9 mouse cellular contexts compared by ENCODE assay signal in genomic region chr9:111272996-111273785, GRCm38 (mm10). TPM values are rescaled to one million over a fixed set of nuclear protein-coding genes. Genes with fewer than 3 reads are reported as not detected.
DNase-seq lines count a peak whose midpoint lies in the region; ATAC-seq and TF ChIP-seq lines count a peak whose summit lies in the region.
"Had no signal": no experiment of that assay in that cellular context is flagged by ENCODE, and none has a peak within 500 bp of the region (broad histone marks: within the 10 kb centered on the region; RNA-seq: fewer than 3 reads in every experiment).

No protein-coding gene starts in this region.

- H3K36me3 ChIP-seq in lung, embryonic 14.5 days (ENCODE audit: insufficient read depth): peaks cover 33% of the 10 kb centered on the region
- peaks cover 3% of the 10 kb centered on the region; the same call in 1 of the 2 replicates for H3K36me3 ChIP-seq in liver, embryonic 11.5 days (ENCODE audit: control insufficient read depth, insufficient read depth, low read length)

- no peak overlapping the region for H3K27ac ChIP-seq in lung, embryonic 14.5 days (ENCODE audit: low read depth)
- no peak overlapping the region; the same call in 1 of the 2 replicates for H3K27ac ChIP-seq in embryonic fibroblast, embryonic 13.5 days (ENCODE audit: insufficient read depth, low read length)
- no peak overlapping the region for H3K27ac ChIP-seq in liver, embryonic 11.5 days (ENCODE audit: low read depth, low read length)

- H3K9ac ChIP-seq in lung, embryonic 14.5 days: peak overlapping the region; percentile 91
- H3K9ac ChIP-seq in liver, embryonic 11.5 days (ENCODE audit: low read depth, low read length): peak overlapping the region; percentile 88

- no peak for TF ChIP-seq CTCF in lung, embryonic 14.5 days (IDR thresholded peaks at IDR 0.05; ENCODE audit: low read depth)
- TF ChIP-seq CTCF in embryonic fibroblast, embryonic 13.5 days (IDR thresholded peaks at IDR 0.05; ENCODE audit: borderline replicate concordance, insufficient read depth, low read length): no peak

- WGBS in lung, embryonic 14.5 days: 55% methylated on average over 15 of the region's 15 CpGs
- 71% methylated on average over 15 of the region's 15 CpGs for WGBS in liver, embryonic 11.5 days

- no peak for TF ChIP-seq POLR2A in embryonic fibroblast, embryonic 13.5 days (IDR thresholded peaks at IDR 0.05; ENCODE audit: low read depth, low read length)

- ATAC-seq in lung, embryonic 14.5 days (ENCODE audit: insufficient read depth): no peak
- ATAC-seq in liver, embryonic 11.5 days (replicated peaks; ENCODE audit: low FRiP score): no peak

- H3K9me3 ChIP-seq in lung, embryonic 14.5 days (ENCODE audit: low read depth, low read length): no peaks in the 10 kb centered on the region
- H3K9me3 ChIP-seq in liver, embryonic 11.5 days (ENCODE audit: control insufficient read depth, low read length): no peaks in the 10 kb centered on the region

- DNase-seq in lung, embryonic 14.5 days: no peak
- DNase-seq in lung, postnatal 10 days: no peak
- DNase-seq in liver, embryonic 11.5 days (ENCODE audit: low spot score): no peak
- peak; percentile 12 to 31 for DNase-seq in thymus, postnatal 10 days (ENCODE audit: low spot score in 2 of 2)
- DNase-seq in spleen, postnatal 36 days (ENCODE audit: low spot score in 2 of 2): no peak
- DNase-seq in layer of hippocampus, postnatal 14 days (ENCODE audit: low spot score in 2 of 2): no peak
- DNase-seq in frontal cortex, adult 2 months (ENCODE audit: extremely low spot score in 1 of 2, low spot score in 1 of 2): no peak

- peaks cover 29% of the 10 kb centered on the region for H3K4me1 ChIP-seq in lung, embryonic 14.5 days (ENCODE audit: insufficient read depth)
- peaks cover 5% of the 10 kb centered on the region; the same call in 1 of the 2 replicates for H3K4me1 ChIP-seq in embryonic fibroblast, embryonic 13.5 days (ENCODE audit: control insufficient read depth, insufficient read depth, low read length)
- peaks cover 26% of the 10 kb centered on the region for H3K4me1 ChIP-seq in liver, embryonic 11.5 days (replicated peaks; ENCODE audit: control insufficient read depth, insufficient read depth, low read length)

- peak overlapping the region; percentile 90 for H3K4me3 ChIP-seq in lung, embryonic 14.5 days (ENCODE audit: low read depth, low read length)
- peak overlapping the region; percentile 84 for H3K4me3 ChIP-seq in embryonic fibroblast, embryonic 13.5 days (ENCODE audit: insufficient read depth, low read length)
- H3K4me3 ChIP-seq in liver, embryonic 11.5 days (ENCODE audit: low read depth, low read length): peak overlapping the region; percentile 76

- peak overlapping the region; percentile 91 for H3K4me2 ChIP-seq in lung, embryonic 14.5 days
- peak overlapping the region; percentile 92 for H3K4me2 ChIP-seq in liver, embryonic 11.5 days

- no peaks in the 10 kb centered on the region for H3K27me3 ChIP-seq in lung, embryonic 14.5 days (ENCODE audit: insufficient read depth, low read length)
- no peaks in the 10 kb centered on the region for H3K27me3 ChIP-seq in liver, embryonic 11.5 days (replicated peaks; ENCODE audit: control insufficient read depth, insufficient read depth, low read length)

RNA-seq across cellular contexts. Expression of gene Epm2aip1, which starts 1.5 kb away (rescaled TPM):
- 36.0 and 37.3 TPM in 2 replicates for polyA plus RNA-seq in lung, embryonic 14.5 days (2014; fragmentation: Nextera tagmentation; extraction: Ambion mirVana)
- 33.9 and 36.6 TPM in 2 replicates for polyA plus RNA-seq in embryonic fibroblast, embryonic 13.5 days (2011; ENCODE audit: insufficient read length, low read depth, missing spikeins)
- 21.7 and 24.5 TPM in 2 replicates for polyA plus RNA-seq in liver, embryonic 11.5 days (2014; fragmentation: Nextera tagmentation; extraction: Ambion mirVana)
- total RNA-seq in layer of hippocampus, postnatal 14 days (2021): 10 to 100 TPM; 78.4 to 80.7 TPM
- 41.9 and 47.2 TPM in 2 replicates for polyA plus RNA-seq in frontal cortex, adult 2 months (2012; rRNA removed)

RNA-seq across cellular contexts. Expression of gene Mlh1, which starts 1.6 kb away (rescaled TPM):
- polyA plus RNA-seq in lung, embryonic 14.5 days (2014; fragmentation: Nextera tagmentation; extraction: Ambion mirVana): 36.1 and 39.2 TPM in 2 replicates
- polyA plus RNA-seq in embryonic fibroblast, embryonic 13.5 days (2011; ENCODE audit: insufficient read length, low read depth, missing spikeins): 41.3 and 44.4 TPM in 2 replicates
- polyA plus RNA-seq in liver, embryonic 11.5 days (2014; fragmentation: Nextera tagmentation; extraction: Ambion mirVana): 50.2 and 52.4 TPM in 2 replicates
- total RNA-seq in layer of hippocampus, postnatal 14 days (2021): 10 to 100 TPM; 19.3 to 21.9 TPM
- polyA plus RNA-seq in frontal cortex, adult 2 months (2012; rRNA removed): 32.6 and 37.4 TPM in 2 replicates

RNA-seq across cellular contexts. Expression of gene Trank1, which starts 38.3 kb away (rescaled TPM):
- polyA plus RNA-seq in lung, embryonic 14.5 days (2014; fragmentation: Nextera tagmentation; extraction: Ambion mirVana): 0.12 and 0.34 TPM in 2 replicates
- not detected in 2 replicates for polyA plus RNA-seq in embryonic fibroblast, embryonic 13.5 days (2011; ENCODE audit: insufficient read length, low read depth, missing spikeins)
- polyA plus RNA-seq in liver, embryonic 11.5 days (2014; fragmentation: Nextera tagmentation; extraction: Ambion mirVana): 0.03 and 0.10 TPM in 2 replicates
- total RNA-seq in layer of hippocampus, postnatal 14 days (2021): 100 to 1,000 TPM; 112 to 139 TPM
- polyA plus RNA-seq in frontal cortex, adult 2 months (2012; rRNA removed): 352 and 407 TPM in 2 replicates
- total RNA-seq: common myeloid progenitor, adult 5-6 weeks had no signal

Comparison
In these comparisons a context has a peak if more than half of its experiments do, and no peak if none do; other contexts are left out.
1. DNase-seq: peak in thymus, postnatal 10 days (2 of 2); none in lung, embryonic 14.5 days (single experiment), lung, postnatal 10 days (single experiment), liver, embryonic 11.5 days (single experiment), spleen, postnatal 36 days (0 of 2), layer of hippocampus, postnatal 14 days (0 of 2) and frontal cortex, adult 2 months (0 of 2).
2. RNA of gene Trank1, which starts 38.3 kb away (polyA plus RNA-seq): 352 to 407 TPM in frontal cortex, adult 2 months; 0.12 to 0.34 TPM in lung, embryonic 14.5 days, 0.03 to 0.10 TPM in liver, embryonic 11.5 days and not detected in embryonic fibroblast, embryonic 13.5 days; every median in the first group is over 100 times any median in the second.
3. Peak in every context shown above with its lines, with median percentiles within 50 percentile points of each other: H3K4me3 ChIP-seq.